Mouse (Mus musculus): ENCODE results near the gene Trim40. TPM values are rescaled to one million over a fixed set of nuclear protein-coding genes. Genes with fewer than 3 reads are reported as not detected.

Gene Trim40
- total and polyA plus RNA-seq, 3 experiments, result not detected

DNA sequence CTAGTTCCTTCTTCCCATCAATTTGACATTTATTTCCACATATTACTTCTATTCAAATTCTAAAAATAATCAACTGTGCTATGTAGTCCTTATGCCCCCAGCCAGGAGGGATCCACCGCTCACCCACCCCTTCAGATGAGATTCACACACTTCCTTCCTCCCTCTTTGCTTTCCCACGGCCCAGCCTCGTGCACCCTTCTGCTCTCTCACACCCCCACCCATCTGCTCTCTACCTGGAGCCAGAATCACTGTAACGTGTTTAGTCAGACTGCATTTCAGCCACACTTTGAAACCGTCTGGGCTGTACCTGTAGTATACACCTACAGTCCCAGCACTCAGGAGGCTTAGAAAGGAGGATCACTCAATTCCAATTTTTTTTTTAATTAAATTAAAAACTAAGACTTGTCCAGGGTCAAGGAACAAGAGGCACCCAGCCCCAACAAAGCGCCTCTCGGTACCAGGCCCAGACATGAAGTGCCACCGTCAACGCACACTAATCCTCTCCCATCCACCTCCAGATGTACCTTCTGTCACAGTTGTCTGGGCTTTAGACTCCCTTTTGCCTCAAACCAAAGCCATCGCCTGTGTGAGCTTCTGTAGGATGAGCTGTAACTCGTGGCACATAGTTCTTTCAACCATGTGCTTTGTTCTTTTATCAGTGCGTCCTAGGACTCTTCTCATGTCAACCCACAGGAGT is 39.5 kb upstream of the Trim40 start:
- intact Hi-C loops (cut with DNase I), result no loop called here
- H3K4me3 ChIP-seq, result no peak overlapping the region
- H3K36me3 ChIP-seq (ENCODE audit: control insufficient read depth, insufficient read depth, low read length), result no peaks in the 10 kb centered on the region; the same call in 1 of the 2 replicates
- 66% methylated on average over 12 of the region's 12 CpGs for WGBS
- H3K4me1 ChIP-seq (ENCODE audit: control insufficient read depth, insufficient read depth, low read length), result peaks cover 15% of the 10 kb centered on the region
- no peaks in the 10 kb centered on the region for H3K27me3 ChIP-seq (ENCODE audit: control insufficient read depth, insufficient read depth, low read length)
- H3K9ac ChIP-seq (ENCODE audit: low read depth, low read length), result no peak overlapping the region
- DNase-seq, result no peak
- H3K79me2 ChIP-seq (replicated peaks; ENCODE audit: control insufficient read depth, insufficient read depth, low read length), result no peaks in the 10 kb centered on the region
- TF ChIP-seq CTCF (IDR thresholded peaks at IDR 0.05), result no peak
- TF ChIP-seq EP300 (IDR thresholded peaks at IDR 0.05; ENCODE audit: insufficient read depth, low read depth, low read length), result no peak
- no peak for TF ChIP-seq POLR2A (IDR thresholded peaks at IDR 0.05; ENCODE audit: insufficient read depth, low read depth, low read length)
- H3K27ac ChIP-seq, result peak overlapping the region; percentile 67

DNA sequence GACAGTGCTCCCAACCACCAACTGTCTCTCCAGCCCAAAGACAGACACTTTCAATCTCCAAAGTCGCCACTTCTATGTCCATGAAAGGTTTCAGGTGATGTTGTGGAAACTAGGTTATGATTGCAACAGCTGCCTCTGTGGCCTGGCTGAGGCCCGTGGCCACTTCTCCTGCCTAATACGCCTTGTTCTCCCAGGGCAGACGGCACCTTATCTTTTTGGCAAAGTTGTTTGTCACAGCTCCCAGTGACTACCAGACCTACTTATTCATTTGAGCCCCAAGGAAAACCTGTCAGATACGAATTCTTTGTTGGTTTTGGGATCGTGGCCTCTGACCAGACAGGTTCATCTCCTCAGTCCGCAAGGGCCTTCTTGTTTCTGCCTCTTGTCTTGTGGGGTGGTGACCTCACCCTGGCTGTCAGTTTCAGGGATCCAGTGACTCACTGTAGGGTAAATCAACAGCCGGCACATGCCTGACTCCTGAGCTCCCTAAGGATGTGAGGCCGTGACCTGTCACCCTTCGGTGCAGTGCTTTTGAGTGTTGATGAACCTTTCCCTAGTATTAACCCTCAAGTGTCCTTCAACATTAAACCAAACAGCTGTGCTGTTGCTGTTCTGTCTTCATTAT is 37.7 kb upstream of the Trim40 start:
- H3K27me3 ChIP-seq (ENCODE audit: control insufficient read depth, insufficient read depth, low read length), result no peaks in the 10 kb centered on the region
- no peak overlapping the region for H3K9ac ChIP-seq (ENCODE audit: low read depth, low read length)
- 43% methylated on average over 10 of the region's 10 CpGs for WGBS
- no peaks in the 10 kb centered on the region; the same call in 1 of the 2 replicates for H3K36me3 ChIP-seq (ENCODE audit: control insufficient read depth, insufficient read depth, low read length)
- intact Hi-C loops (cut with DNase I), result no loop called here
- peak in 1 of 2 experiments; percentile 59 for DNase-seq
- H3K4me3 ChIP-seq, result no peak overlapping the region
- peaks cover 15% of the 10 kb centered on the region for H3K4me1 ChIP-seq (ENCODE audit: control insufficient read depth, insufficient read depth, low read length)
- no peak overlapping the region for H3K27ac ChIP-seq
- 0 out of 2 replicates have a peak, but pooled peaks have one; percentile 36 for TF ChIP-seq EP300 (IDR thresholded peaks at IDR 0.05; ENCODE audit: insufficient read depth, low read depth, low read length)
- no peak for TF ChIP-seq POLR2A (IDR thresholded peaks at IDR 0.05; ENCODE audit: insufficient read depth, low read depth, low read length)
- no peaks in the 10 kb centered on the region for H3K79me2 ChIP-seq (replicated peaks; ENCODE audit: control insufficient read depth, insufficient read depth, low read length)

DNA sequence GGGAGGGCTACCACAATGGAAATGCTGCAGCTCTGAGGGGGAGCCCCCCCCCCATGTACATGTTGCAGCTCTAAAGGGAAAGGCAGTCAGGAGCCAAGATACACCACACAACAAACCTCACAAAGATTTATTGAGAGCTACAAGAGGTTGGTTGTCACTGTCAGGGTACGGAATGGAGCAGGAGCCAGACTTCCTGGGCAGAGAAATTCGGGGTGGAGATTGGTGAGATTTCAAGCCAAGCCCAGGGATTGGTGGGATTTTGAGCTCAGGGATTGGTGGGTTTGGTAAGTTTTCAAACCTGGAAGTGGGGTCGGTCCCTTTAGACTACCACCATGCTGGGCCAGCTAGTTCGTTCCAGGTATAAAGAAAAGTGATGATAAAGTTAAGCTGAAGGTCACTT is 33.6 kb upstream of the Trim40 start:
- intact Hi-C loops (cut with DNase I), result no loop called here
- no peak overlapping the region for H3K9ac ChIP-seq (ENCODE audit: low read depth, low read length)
- DNase-seq, result no peak
- no peaks in the 10 kb centered on the region for H3K36me3 ChIP-seq (ENCODE audit: control insufficient read depth, insufficient read depth, low read length)
- H3K27ac ChIP-seq, result no peak overlapping the region
- H3K4me1 ChIP-seq (ENCODE audit: control insufficient read depth, insufficient read depth, low read length), result peaks cover 1% of the 10 kb centered on the region; the same call in 1 of the 2 replicates
- TF ChIP-seq EP300 (IDR thresholded peaks at IDR 0.05; ENCODE audit: insufficient read depth, low read depth, low read length), result no peak
- H3K79me2 ChIP-seq (replicated peaks; ENCODE audit: control insufficient read depth, insufficient read depth, low read length), result no peaks in the 10 kb centered on the region
- H3K27me3 ChIP-seq (ENCODE audit: control insufficient read depth, insufficient read depth, low read length), result no peaks in the 10 kb centered on the region
- WGBS, result 53% methylated on average over 4 of the region's 4 CpGs
- no peak overlapping the region for H3K4me3 ChIP-seq

GRCm38 (mm10) chr17:36922715-36923114 is 32.8 kb upstream of the Trim40 start:
- Histone ChIP-seq H3K4me3 (no peak overlapping the region), H3K27me3 (ENCODE audit: control insufficient read depth, insufficient read depth, low read length) (no peaks in the 10 kb centered on the region), H3K27ac (no peak overlapping the region), H3K79me2 (replicated peaks; ENCODE audit: control insufficient read depth, insufficient read depth, low read length) (no peaks in the 10 kb centered on the region), H3K9ac (ENCODE audit: low read depth, low read length) (no peak overlapping the region), H3K36me3 (ENCODE audit: control insufficient read depth, insufficient read depth, low read length) (no peaks in the 10 kb centered on the region), H3K4me1 (ENCODE audit: control insufficient read depth, insufficient read depth, low read length) (peaks cover under 1% of the 10 kb centered on the region; the same call in 1 of the 2 replicates)
- no peak for DNase-seq
- TF ChIP-seq POLR2A (IDR thresholded peaks at IDR 0.05; ENCODE audit: insufficient read depth, low read depth, low read length), result no peak
- TF ChIP-seq CTCF (IDR thresholded peaks at IDR 0.05), result no peak
- no peak for TF ChIP-seq EP300 (IDR thresholded peaks at IDR 0.05; ENCODE audit: insufficient read depth, low read depth, low read length)
- WGBS, result 80% methylated on average over 4 of the region's 4 CpGs
- intact Hi-C loops (cut with DNase I), result no loop called here

DNA sequence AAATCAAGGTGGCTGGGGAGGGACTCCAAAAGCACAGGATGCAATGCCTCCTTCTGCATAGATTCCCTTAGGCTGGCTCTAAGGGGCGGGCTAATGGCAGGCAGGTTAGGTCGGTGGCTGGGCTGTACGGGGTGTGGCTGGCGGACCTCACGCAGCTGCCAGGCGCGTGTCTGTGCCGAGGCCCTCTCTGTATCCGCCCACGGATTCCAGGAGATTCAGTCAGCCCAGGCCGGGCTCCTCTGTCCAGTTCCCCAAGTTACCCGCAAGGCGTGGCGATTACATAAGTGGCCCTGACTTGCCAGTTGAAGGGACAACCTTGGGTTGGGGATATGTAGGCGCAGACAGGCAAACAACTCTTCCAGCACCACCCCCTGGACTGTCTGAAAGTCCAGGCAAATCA is 30.3 kb upstream of the Trim40 start:
- Histone ChIP-seq H3K9ac (ENCODE audit: low read depth, low read length) (no peak overlapping the region), H3K79me2 (replicated peaks; ENCODE audit: control insufficient read depth, insufficient read depth, low read length) (no peaks in the 10 kb centered on the region), H3K27ac (no peak overlapping the region), H3K27me3 (ENCODE audit: control insufficient read depth, insufficient read depth, low read length) (no peaks in the 10 kb centered on the region), H3K4me3 (no peak overlapping the region), H3K4me1 (ENCODE audit: control insufficient read depth, insufficient read depth, low read length) (no peaks in the 10 kb centered on the region), H3K36me3 (ENCODE audit: control insufficient read depth, insufficient read depth, low read length) (no peaks in the 10 kb centered on the region)
- peak in 1 of 2 experiments; percentile 20 for DNase-seq
- TF ChIP-seq CTCF (IDR thresholded peaks at IDR 0.05) (no peak), POLR2A (IDR thresholded peaks at IDR 0.05; ENCODE audit: insufficient read depth, low read depth, low read length) (no peak), EP300 (IDR thresholded peaks at IDR 0.05; ENCODE audit: insufficient read depth, low read depth, low read length) (no peak)
- intact Hi-C loops (cut with DNase I), result no loop called here
- WGBS, result 43% methylated on average over 15 of the region's 15 CpGs

DNA sequence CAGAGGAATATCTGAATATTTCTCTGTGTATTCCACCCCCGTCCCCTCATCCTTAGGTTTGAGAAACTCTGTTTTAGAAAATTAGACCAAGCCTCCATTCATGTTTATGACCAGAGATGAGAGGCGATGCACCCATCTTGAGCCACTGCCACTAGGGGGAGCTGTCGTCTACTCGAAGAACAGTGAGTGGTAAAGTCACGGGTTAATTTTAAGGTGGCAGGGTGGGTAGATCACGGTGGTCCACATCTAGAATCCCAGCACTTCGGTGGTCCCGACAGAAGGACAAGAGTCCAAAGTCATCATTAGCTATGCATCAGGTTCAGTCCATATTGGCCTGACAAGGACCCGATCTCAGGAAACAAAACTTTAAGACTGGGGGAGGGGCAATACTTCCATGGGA is 25.2 kb upstream of the Trim40 start:
- Histone ChIP-seq H3K4me3 (no peak overlapping the region), H3K9ac (ENCODE audit: low read depth, low read length) (no peak overlapping the region), H3K4me1 (ENCODE audit: control insufficient read depth, insufficient read depth, low read length) (no peaks in the 10 kb centered on the region), H3K79me2 (replicated peaks; ENCODE audit: control insufficient read depth, insufficient read depth, low read length) (no peaks in the 10 kb centered on the region), H3K27ac (no peak overlapping the region), H3K27me3 (ENCODE audit: control insufficient read depth, insufficient read depth, low read length) (no peaks in the 10 kb centered on the region), H3K36me3 (ENCODE audit: control insufficient read depth, insufficient read depth, low read length) (no peaks in the 10 kb centered on the region)
- peak; percentile 28 to 67 for DNase-seq
- TF ChIP-seq CTCF (IDR thresholded peaks at IDR 0.05) (peak; percentile 82), EP300 (IDR thresholded peaks at IDR 0.05; ENCODE audit: insufficient read depth, low read depth, low read length) (0 out of 2 replicates have a peak, but pooled peaks have one; percentile 39), POLR2A (IDR thresholded peaks at IDR 0.05; ENCODE audit: insufficient read depth, low read depth, low read length) (no peak)
- intact Hi-C loops (cut with DNase I), result loop anchor here (1.0 to 2.0 kb wide), 3 partner anchors 44 to 134 kb away; partner anchors contain the start of genes Znrd1 and Znrd1as
- WGBS, result 12% methylated on average over 9 of the region's 9 CpGs

Data from heart, adult 2 months (tissue).